Mouse (Mus musculus) lung, adult 2 months (tissue): ENCODE data around the gene Cpt1c. TPM values are rescaled to one million over a fixed set of nuclear protein-coding genes. Genes with fewer than 3 reads are reported as not detected.
"Not testable (repeated sequence)": the region's sequence is repeated elsewhere in the genome, so short reads cannot be mapped to it uniquely, and the experiment has no call there.

Experiments
- DNase-seq: peaks from one replicate; pipeline ENCODE4 v3.0.0; 2022
- H3K4me1 ChIP-seq: fragments of 200-500 bp; 2 replicates; pipeline ENCODE4 v1.6.1; 2011; ENCODE audit warnings: low read length; ENCODE audit not compliant: control insufficient read depth, insufficient read depth
- H3K4me3 ChIP-seq: fragments of 200-500 bp; replicated peaks from 2 replicates; pipeline ENCODE3; 2011; ENCODE audit warnings: low read depth, mild to moderate bottlenecking, control low read depth, low read length; ENCODE audit errors: extremely low read depth
- CTCF ChIP-seq: fragments of 200-500 bp; IDR thresholded peaks from 2 replicates; pipeline ENCODE4 v1.5.1; 2011; ENCODE audit warnings: mild to moderate bottlenecking, low read length, control low read depth; ENCODE audit not compliant: insufficient read depth
- POLR2A ChIP-seq: fragments of 200-500 bp; IDR thresholded peaks from 2 replicates; pipeline ENCODE4 v1.6.1; 2011; ENCODE audit warnings: low read depth, mild to moderate bottlenecking, control low read depth, low read length, borderline replicate concordance; ENCODE audit errors: extremely low read depth
- WGBS: fragments of 180-500 bp; shearing (Covaris S2); methylation state at CpG from one replicate; pipeline ENCODE4 v1.1.7; 2018; 5-methylcytosine and 5-hydroxymethylcytosine counted together
- polyA plus RNA-seq: library from polyadenylated mRNA; depleted of rRNA; stranded (reverse); fragments of >200 nt; gene quantifications from 2 replicates; pipeline ENCODE4 v1.2.3, GENCODE M21; 2012; rRNA removed

Gene Cpt1c
- 20.7 and 21.0 TPM in 2 replicates for polyA plus RNA-seq

DNA sequence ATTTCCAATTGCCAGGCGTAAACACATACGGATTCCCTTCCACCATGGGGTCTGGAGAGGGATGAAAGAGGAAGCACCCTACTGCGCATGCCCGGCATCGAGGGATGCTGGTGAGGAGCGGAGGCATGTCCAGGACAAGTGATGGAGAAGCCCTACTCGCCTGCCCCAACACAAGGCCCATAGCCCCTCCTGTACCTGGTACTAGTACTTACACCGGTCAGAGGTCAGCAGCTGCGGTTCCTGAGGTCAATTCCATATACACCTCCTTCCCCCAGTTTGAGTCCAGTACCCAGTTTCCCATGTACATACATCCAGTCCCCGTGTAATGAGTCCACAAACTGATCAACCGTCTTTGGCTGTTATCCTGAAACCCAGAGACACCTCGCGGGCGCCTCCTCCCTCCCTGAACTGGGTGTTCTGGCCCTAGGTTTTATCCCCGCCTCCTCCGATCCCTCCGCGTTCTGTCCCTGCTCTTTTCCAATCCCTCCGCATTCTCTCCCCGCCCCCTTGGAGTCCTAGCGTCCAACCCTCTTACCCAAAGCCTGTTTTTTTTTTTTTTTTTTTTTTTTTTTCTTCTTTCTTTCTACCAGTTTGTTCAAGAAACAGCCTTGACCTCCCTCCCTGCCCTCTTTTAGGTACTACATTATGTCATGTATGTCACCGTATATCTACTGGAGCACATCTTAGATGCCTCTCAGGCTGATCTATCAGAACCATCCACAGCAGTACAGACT is at the start of gene Cpt1c:
Gene Cpt1c, minus strand, starts transcription at position 469 of the 734 bp plus-strand sequence.
- H3K4me1 ChIP-seq: peaks cover 5% of the 10 kb centered on the region; the same call in 1 of the 2 replicates
- 3% methylated on average over 22 of the region's 22 CpGs for WGBS
- TF ChIP-seq POLR2A (peak; percentile 47; the same call in 1 of the 2 replicates), CTCF (no peak)
- DNase-seq: peak; percentile 56
- peak within 1 kb of the TSS; percentile 60 for H3K4me3 ChIP-seq

DNA sequence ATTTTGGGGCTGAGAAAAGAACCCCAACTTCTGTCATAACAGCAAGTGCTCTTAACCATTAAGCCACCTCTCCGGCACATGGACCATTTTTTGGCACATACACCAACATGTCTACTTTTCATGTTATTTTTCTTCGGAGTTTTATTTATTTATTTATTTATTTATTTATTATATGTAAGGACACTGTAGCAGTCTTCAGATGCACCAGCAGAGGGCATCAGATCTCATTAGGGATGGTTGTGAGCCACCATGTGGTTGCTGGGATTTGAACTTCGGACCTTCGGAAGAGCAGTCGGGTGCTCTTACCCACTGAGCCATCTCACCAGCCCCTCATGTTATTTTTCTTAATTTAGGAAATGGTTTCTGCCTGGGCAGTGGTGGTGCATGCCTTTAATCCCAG is 49.1 kb upstream of the Cpt1c start:
- H3K4me1 ChIP-seq, H3K4me3 ChIP-seq, DNase-seq: not testable (repeated sequence)
- WGBS: 65% methylated on average over 5 of the region's 5 CpGs
- TF ChIP-seq CTCF: 0 out of 2 replicates have a peak, but pooled peaks have one; percentile 25

DNA sequence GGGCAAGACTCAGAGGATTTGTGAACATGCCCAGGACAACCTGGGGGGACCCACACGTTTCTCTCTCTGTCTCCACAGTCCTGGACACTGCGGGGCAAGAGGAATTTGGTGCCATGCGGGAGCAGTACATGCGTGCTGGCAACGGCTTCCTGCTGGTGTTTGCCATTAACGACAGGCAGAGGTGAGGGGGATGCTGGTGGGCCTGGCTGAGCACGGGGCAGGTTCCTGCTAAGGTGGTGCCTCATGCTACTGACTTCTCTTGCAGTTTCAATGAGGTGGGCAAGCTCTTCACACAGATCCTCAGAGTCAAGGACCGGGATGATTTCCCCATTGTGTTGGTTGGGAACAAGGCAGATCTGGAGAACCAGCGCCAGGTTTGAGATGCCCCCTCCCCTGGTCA is 45.6 kb upstream of the Cpt1c start:
- DNase-seq: no peak
- 74% methylated on average over 9 of the region's 9 CpGs for WGBS
- H3K4me1 ChIP-seq: peaks cover 2% of the 10 kb centered on the region; the same call in 1 of the 2 replicates
- no peak overlapping the region for H3K4me3 ChIP-seq
- TF ChIP-seq POLR2A: no peak
- no peak for TF ChIP-seq CTCF

DNA sequence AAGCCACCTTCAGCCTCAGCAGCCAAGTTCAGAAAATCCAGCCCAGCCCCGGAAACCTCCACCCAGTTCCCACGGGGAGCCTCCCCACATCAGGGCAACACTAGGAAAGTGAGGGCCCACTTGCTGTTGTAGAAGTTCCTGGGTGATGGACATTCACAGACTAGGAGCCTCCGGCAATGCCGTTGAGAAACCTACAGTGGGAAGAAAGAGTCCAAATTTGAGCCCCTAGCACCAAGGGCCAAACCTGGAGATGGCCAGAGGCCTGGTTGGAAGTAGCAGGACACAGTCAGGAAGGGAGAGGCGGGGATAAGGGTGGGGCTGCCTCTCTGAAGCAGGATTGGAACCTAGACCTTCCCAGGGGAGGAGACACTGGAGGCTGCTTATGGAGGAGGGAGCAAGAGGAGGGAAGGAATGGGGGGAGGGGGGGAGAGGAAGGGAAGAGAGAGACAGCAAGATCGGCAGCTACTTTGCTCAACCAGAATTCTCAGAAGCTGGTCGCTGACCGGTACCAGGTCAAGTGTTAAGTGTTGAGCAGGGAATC is 44.5 kb upstream of the Cpt1c start:
- H3K4me3 ChIP-seq: peak overlapping the region; percentile 76
- TF ChIP-seq POLR2A (peak; percentile 76; the same call in 1 of the 2 replicates), CTCF (no peak)
- DNase-seq: peak; percentile 71
- WGBS: 10% methylated on average over 8 of the region's 8 CpGs
- peaks cover 2% of the 10 kb centered on the region; the same call in 1 of the 2 replicates for H3K4me1 ChIP-seq

DNA sequence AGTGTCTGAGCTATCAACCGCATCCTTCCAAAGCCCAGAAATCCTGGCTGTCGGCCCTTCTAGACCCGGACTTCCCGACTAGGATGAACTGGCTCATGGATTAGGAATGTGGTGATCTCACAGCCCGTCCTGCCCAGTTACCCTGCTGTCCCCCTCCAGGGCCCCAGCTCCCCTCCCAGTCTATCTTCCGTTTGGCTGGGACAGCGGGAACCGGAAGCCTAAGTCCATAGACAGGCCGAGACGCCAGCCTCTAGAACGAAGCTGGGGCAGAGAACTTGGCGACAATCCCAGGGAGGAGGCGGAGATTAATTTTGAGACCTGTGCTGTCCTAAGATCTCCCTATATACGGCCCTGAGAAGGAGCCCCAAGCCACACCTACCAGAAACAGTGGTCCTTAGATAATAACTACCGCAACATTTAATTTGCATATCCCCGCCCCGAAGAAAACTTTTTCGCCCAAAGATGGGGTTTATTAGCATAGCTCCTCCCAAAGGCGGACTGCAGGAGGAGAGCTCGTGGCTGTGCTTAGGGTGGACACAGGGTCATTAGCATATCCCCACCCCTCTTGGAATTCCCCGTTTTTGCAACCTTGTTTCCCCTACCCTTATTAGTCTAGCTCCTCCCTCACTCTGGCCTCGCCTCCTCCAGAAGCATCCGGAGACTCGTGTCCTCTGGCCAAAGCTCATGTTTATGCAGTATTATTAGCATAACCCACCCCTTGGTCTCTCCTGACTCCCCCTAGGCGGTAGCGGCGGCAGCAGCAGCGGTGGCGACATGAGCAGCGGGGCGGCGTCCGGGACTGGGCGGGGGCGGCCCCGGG is 42.8 kb upstream of the Cpt1c start, which contains the start of gene Rras:
Gene Rras, plus strand, starts transcription at position 720 of the 820 bp plus-strand sequence.
- no peak for TF ChIP-seq CTCF
- TF ChIP-seq POLR2A: peak; percentile 90
- Histone ChIP-seq H3K4me1 (peaks cover 2% of the 10 kb centered on the region; the same call in 1 of the 2 replicates), H3K4me3 (peak within 1 kb of the TSS; percentile 76)
- DNase-seq: peak; percentile 85
- WGBS: under 1% methylated on average over 36 of the region's 36 CpGs

DNA sequence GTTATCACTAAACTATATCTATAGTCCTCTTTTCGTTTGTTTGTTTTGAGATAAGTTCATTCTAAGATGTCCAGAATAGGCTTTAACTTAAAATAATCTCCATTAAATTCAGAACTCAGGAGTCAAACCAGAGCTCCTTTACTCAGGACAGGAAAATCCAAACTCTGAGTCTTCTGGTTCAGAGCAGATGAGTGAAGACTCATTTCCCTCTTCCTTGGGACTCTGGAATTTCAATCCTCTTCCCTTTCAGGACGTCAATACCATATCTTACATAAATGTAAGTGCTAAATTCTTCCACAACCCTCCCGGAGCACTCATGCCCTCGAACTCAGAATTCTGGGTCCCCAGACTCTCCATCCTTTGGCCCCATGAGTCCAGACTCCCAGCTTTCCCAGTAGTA is 42.1 kb upstream of the Cpt1c start:
- peak overlapping the region; percentile 34 for H3K4me3 ChIP-seq
- DNase-seq: no peak
- peaks cover 2% of the 10 kb centered on the region; the same call in 1 of the 2 replicates for H3K4me1 ChIP-seq
- TF ChIP-seq POLR2A (no peak), CTCF (no peak)
- WGBS: 1% methylated on average over 4 of the region's 4 CpGs

DNA sequence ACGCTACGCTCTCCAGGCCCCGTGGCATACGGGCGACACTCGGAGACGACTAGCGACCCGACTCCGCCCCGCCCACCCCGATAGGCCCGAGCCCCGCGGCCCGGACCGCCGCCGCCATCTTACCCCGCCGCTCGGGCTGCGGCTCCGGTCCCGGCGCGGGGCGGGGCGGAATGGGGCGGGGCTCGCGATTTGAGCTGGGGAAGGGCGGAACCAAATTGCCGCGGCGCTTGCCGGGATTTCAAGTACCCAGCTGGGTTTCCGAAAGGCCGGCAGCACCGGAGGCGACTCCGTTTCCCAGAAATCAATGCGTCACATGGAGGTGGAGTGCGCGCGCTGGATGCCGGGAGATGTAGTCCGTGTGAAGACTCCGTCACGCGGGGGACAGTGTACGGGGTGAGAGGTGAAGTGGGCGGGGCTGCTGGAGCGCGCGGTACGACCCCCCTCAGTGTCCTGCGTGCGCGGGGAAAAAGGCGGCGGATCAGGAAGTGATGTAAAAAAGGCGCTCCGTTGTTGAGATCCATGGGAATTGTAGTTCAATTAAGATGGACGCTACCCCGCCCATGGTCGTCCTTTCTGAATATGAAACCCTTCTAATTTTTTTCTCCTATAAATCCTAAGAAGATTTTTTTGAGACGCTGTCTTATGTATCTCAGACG is 41.4 kb upstream of the Cpt1c start, which contains the start of gene Scaf1:
Gene Scaf1, minus strand, starts transcription at position 407 of the 656 bp plus-strand sequence.
- TF ChIP-seq CTCF (no peak), POLR2A (peak; percentile 63)
- H3K4me3 ChIP-seq: peak within 1 kb of the TSS; percentile 74
- 1% methylated on average over 69 of the region's 69 CpGs for WGBS
- H3K4me1 ChIP-seq: peaks cover 2% of the 10 kb centered on the region; the same call in 1 of the 2 replicates
- peak; percentile 99 for DNase-seq

DNA sequence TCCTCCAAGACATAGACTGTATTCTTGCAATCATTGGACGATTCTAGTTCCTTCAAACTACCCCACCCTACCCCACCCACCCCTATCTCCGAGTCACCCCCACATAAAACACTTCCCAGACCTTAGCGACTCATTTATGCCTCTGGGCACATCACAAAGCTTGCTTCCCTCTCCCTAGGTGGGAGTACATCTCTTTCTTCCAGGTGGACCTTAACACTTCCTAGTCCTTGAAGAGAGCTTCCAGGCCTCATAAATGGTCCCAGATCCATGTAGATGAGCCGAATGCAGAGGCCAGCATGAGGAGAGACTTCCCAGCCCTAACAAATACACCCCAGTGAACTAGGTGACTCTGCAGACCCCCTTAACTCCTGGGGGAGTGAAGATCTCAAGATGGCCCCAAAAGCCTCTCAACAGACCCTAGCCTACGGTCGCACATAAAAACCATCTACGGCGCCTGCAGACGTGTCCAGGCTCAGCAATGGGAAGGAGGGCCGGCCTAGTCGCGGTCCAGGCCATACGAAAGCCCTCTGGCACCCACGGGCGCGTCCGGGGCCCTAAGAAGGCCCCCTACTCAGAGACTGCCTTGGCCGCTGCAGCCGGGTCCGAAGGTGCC is 40.8 kb upstream of the Cpt1c start:
- under 1% methylated on average over 20 of the region's 20 CpGs for WGBS

More for the DNA sequence above, 40.8 kb upstream of the Cpt1c start:
- TF ChIP-seq CTCF (no peak), POLR2A (no peak)
- H3K4me3 ChIP-seq: peak overlapping the region; percentile 74
- H3K4me1 ChIP-seq: peaks cover 2% of the 10 kb centered on the region; the same call in 1 of the 2 replicates
- peak; percentile 33 for DNase-seq
